Mouse (Mus musculus) C2C12 (cell line): Measurements from ENCODE around the gene Dyrk1a. TPM values are rescaled to one million over a fixed set of nuclear protein-coding genes. Genes with fewer than 3 reads are reported as not detected.

Source experiments
- H3K27me3 ChIP-seq: one replicate; pipeline ENCODE4 v1.6.1; 2011; ENCODE audit not compliant: control insufficient read depth, insufficient read depth, insufficient read length
- H3K36me3 ChIP-seq: one replicate; pipeline ENCODE4 v1.6.1; 2011; ENCODE audit not compliant: control insufficient read depth, insufficient read depth
- H3K4me3 ChIP-seq: one replicate; pipeline ENCODE4 v1.5.1; 2011; ENCODE audit warnings: mild to moderate bottlenecking, control low read depth; ENCODE audit not compliant: poor library complexity, insufficient read depth, severe bottlenecking
- H3K79me2 ChIP-seq: one replicate; pipeline ENCODE4 v1.6.1; 2011; ENCODE audit not compliant: control insufficient read depth, insufficient read depth
- H3K79me3 ChIP-seq: one replicate; pipeline ENCODE4 v1.6.1; 2011; ENCODE audit warnings: low read depth, control low read depth
- H3ac ChIP-seq: one replicate; pipeline ENCODE3; 2011; ENCODE audit warnings: low read depth; ENCODE audit not compliant: control insufficient read depth, insufficient read length
- CEBPB ChIP-seq: IDR thresholded peaks from one replicate; pipeline ENCODE4 v1.6.1; 2011; ENCODE audit warnings: low read depth, mild to moderate bottlenecking, control low read depth, moderate library complexity
- CTCF ChIP-seq: IDR thresholded peaks from one replicate; pipeline ENCODE4 v1.5.1; 2011; ENCODE audit not compliant: control insufficient read depth, insufficient read depth, insufficient read length
- FOSL1 ChIP-seq: IDR thresholded peaks from one replicate; pipeline ENCODE4 v1.8.0; 2011; ENCODE audit warnings: mild to moderate bottlenecking, low read length; ENCODE audit not compliant: poor library complexity, insufficient read depth, severe bottlenecking
- MAX ChIP-seq: IDR thresholded peaks from one replicate; pipeline ENCODE4 v1.6.1; 2011; ENCODE audit warnings: mild to moderate bottlenecking, control low read depth
- MYOD1 ChIP-seq: IDR thresholded peaks from one replicate; pipeline ENCODE4 v1.6.1; 2011; ENCODE audit warnings: low read depth; ENCODE audit not compliant: control insufficient read depth, insufficient read length
- MYOG ChIP-seq: IDR thresholded peaks from one replicate; pipeline ENCODE4 v1.6.1; 2011; ENCODE audit not compliant: control insufficient read depth, insufficient read length; ENCODE audit errors: extremely low read depth
- USF1 ChIP-seq: IDR thresholded peaks from one replicate; pipeline ENCODE4 v1.6.1; 2011; ENCODE audit warnings: low read depth, mild to moderate bottlenecking, control low read depth, moderate library complexity
- long read RNA-seq, 2 experiments: library from polyadenylated mRNA; unstranded; transcript quantifications; one replicate each; pipeline ENCODE4 v2.0.0; 2019 to 2020
- polyA plus RNA-seq: library from polyadenylated mRNA; unstranded; fragments of >200 nt; fragmentation: generic; extraction: Trizol; gene quantifications from one replicate; pipeline ENCODE4 v1.2.1, GENCODE M21; 2012; ENCODE audit warnings: missing spikeins

The Dyrk1a gene
- polyA plus RNA-seq = 17.3 TPM
- long read RNA-seq, experiment 1, partial matches to known transcripts = 2 of 19 reads
- long read RNA-seq, experiment 1, other reads (novel, unspliced or antisense) = 17 of 19 reads
- long read RNA-seq, experiment 2, partial matches to known transcripts = 7 of 16 reads
- long read RNA-seq, experiment 2, other reads (novel, unspliced or antisense) = 9 of 16 reads

GRCm38 (mm10) chr16:94569229-94570176, at the start of gene Dyrk1a:
Gene Dyrk1a (plus strand): TSS chr16:94570010.
- Histone ChIP-seq H3ac (peak within 1 kb of the TSS; percentile 91), H3K79me3 (peaks cover 39% of the 10 kb centered on the region), H3K4me3 (peak within 1 kb of the TSS; percentile 75), H3K79me2 (peaks cover 48% of the 10 kb centered on the region), H3K27me3 (no peaks in the 10 kb centered on the region), H3K36me3 (no peaks in the 10 kb centered on the region)
- TF ChIP-seq FOSL1 (no peak), CEBPB (no peak), USF1 (peak; percentile 97), CTCF (no peak)

- Histone ChIP-seq H3K4me3 (no peak overlapping the region), H3K36me3 (no peaks in the 10 kb centered on the region), H3K79me3 (peaks cover 25% of the 10 kb centered on the region), H3K79me2 (peaks cover 69% of the 10 kb centered on the region), H3ac (no peak overlapping the region), H3K27me3 (no peaks in the 10 kb centered on the region)
- TF ChIP-seq FOSL1 = no peak
- TF ChIP-seq CTCF = no peak
- no peak for TF ChIP-seq MYOD1
- no peak for TF ChIP-seq CEBPB
Measured at GRCm38 (mm10) chr16:94523594-94524377, 46.0 kb upstream of the Dyrk1a start.

GRCm38 (mm10) chr16:94524691-94525090, 45.1 kb upstream of the Dyrk1a start:
- no peak overlapping the region for H3K4me3 ChIP-seq
- H3K79me3 ChIP-seq = peaks cover 25% of the 10 kb centered on the region
- H3K79me2 ChIP-seq = peaks cover 60% of the 10 kb centered on the region
- no peak for TF ChIP-seq MYOG
- TF ChIP-seq CEBPB = no peak
- TF ChIP-seq CTCF = no peak
- TF ChIP-seq MAX = no peak
- TF ChIP-seq FOSL1 = no peak
- TF ChIP-seq USF1 = no peak
- TF ChIP-seq MYOD1 = no peak
- H3ac ChIP-seq = no peak overlapping the region
- H3K27me3 ChIP-seq = no peaks in the 10 kb centered on the region
- H3K36me3 ChIP-seq = no peaks in the 10 kb centered on the region

GRCm38 (mm10) chr16:94525955-94526343, 43.9 kb upstream of the Dyrk1a start:
- Histone ChIP-seq H3K4me3 (peak overlapping the region; percentile 82), H3K27me3 (no peaks in the 10 kb centered on the region), H3ac (peak overlapping the region; percentile 65), H3K79me2 (peaks cover 55% of the 10 kb centered on the region), H3K36me3 (no peaks in the 10 kb centered on the region), H3K79me3 (peaks cover 25% of the 10 kb centered on the region)
- no peak for TF ChIP-seq MAX
- no peak for TF ChIP-seq FOSL1
- no peak for TF ChIP-seq USF1
- TF ChIP-seq MYOG = no peak
- no peak for TF ChIP-seq CTCF

- Histone ChIP-seq H3K79me2 (peaks cover 51% of the 10 kb centered on the region), H3ac (peak within 1 kb of the TSS; percentile 88), H3K79me3 (peaks cover 25% of the 10 kb centered on the region), H3K36me3 (no peaks in the 10 kb centered on the region), H3K4me3 (peak within 1 kb of the TSS; percentile 82), H3K27me3 (no peaks in the 10 kb centered on the region)
- TF ChIP-seq USF1 (peak; percentile 92), MYOG (no peak), MAX (peak; percentile 74)
Measured at GRCm38 (mm10) chr16:94526344-94527151, 43.3 kb upstream of the Dyrk1a start, which contains the start of gene Vps26c. Gene Vps26c (minus strand): TSS chr16:94526830.
